Mouse (Mus musculus): Measurements from ENCODE around the gene Adamtsl1.
A peak's percentile ranks its signal among the peaks of the same experiment; 100 is the strongest.

Gene Adamtsl1

DNA sequence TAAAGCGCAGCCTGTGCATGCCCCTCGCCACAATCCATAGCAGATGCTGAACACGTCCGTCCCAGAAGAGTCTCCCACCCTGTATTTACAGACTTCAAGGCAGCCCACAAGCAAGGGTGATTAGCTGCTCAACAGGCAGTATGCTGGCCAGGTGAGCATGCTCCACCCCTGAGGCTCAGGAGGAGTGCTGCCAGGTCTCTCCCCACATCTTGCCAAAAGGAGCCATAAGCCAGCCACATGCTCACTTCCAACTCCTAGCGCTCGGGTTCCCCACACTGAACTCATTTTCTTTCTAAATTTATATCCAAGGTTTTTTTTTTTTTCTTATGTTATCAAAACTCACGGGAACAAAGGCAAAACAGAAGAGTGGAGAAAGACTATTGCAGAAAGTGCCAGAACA lies 687.8 kb downstream of the Adamtsl1 start:
- DNase-seq (ENCODE audit: low spot score) = no peak

- no peak for DNase-seq (ENCODE audit: low spot score)
These were observed 689.3 kb downstream of the Adamtsl1 start for GRCm38 (mm10) chr4:86203288-86203687.

DNA sequence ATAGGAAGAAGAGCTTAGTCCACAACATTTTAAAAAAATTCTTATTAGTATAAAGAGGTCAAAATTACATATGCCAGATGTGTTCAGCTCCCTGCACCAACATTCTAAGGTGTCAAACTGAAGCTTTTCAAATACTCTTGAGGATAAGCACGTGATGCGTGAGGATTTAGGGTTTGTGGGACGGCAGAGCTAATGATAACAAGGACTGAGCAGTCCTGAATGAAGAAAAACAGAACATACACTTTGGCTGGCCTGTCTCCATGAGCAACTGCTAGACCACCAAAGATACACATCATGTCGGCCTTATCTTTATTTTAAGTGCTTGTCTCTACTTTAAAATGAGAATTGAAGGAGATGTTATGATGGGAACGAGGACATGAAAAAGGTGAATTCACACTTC lies 710.9 kb downstream of the Adamtsl1 start:
- DNase-seq (ENCODE audit: low spot score) = no peak

- peak; percentile 8 for DNase-seq (ENCODE audit: low spot score)
These were observed 713.1 kb downstream of the Adamtsl1 start for GRCm38 (mm10) chr4:86227096-86227495.

GRCm38 (mm10) chr4:86233197-86233596 lies 719.2 kb downstream of the Adamtsl1 start:
- no peak for DNase-seq (ENCODE audit: low spot score)

- no peak for DNase-seq (ENCODE audit: low spot score)
These were observed 728.0 kb downstream of the Adamtsl1 start for GRCm38 (mm10) chr4:86241854-86242424.

GRCm38 (mm10) chr4:86270085-86270484 lies 756.1 kb downstream of the Adamtsl1 start:
- DNase-seq (ENCODE audit: low spot score) = no peak

- peak; percentile 48 for DNase-seq (ENCODE audit: low spot score)
These were observed 759.9 kb downstream of the Adamtsl1 start for GRCm38 (mm10) chr4:86273703-86274355.

GRCm38 (mm10) chr4:86274663-86275062 lies 760.7 kb downstream of the Adamtsl1 start:
- no peak for DNase-seq (ENCODE audit: low spot score)

DNA sequence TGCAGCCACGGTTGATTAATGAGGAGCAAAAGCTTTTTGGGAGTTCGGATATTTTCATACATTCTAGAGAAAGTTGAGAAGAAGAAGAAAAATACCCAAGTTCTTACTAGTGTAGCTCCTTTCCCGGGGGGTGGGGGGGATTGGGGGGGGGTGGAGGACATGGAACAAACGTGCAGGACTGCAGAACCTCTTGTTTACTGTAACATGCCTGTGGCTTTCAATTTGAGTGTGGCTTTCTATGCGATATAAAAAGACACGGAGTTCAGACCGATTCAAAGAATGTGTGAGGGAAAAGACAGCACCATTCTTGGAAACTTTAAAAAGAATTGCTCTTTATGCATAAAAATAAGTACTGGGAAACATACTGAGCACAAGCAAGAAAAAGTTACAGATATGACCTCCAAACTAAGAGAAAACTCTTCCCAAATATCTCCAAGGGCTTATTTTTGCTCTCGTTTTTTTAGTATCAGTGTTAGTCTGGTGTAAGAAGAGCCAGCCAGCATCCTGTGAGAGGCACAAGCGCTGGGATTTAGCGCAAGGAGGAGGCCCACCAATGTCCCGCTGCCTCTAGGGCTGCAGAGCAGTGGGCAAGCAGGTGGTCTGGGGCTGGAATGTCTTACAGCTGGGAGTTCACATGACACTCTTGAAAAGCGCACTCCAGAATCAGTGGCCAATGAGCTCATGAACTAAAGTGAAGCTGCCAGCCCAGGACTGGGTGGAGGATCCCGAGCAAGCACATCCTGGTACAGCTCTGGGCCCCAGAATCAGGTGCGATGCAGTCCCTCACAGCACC lies 762.2 kb downstream of the Adamtsl1 start:
- DNase-seq (ENCODE audit: low spot score) = no peak

GRCm38 (mm10) chr4:86278546-86278945 lies 764.6 kb downstream of the Adamtsl1 start:
- DNase-seq (ENCODE audit: low spot score) = no peak

- DNase-seq (ENCODE audit: low spot score) = no peak
These were observed 772.6 kb downstream of the Adamtsl1 start for GRCm38 (mm10) chr4:86286572-86286971.

DNA sequence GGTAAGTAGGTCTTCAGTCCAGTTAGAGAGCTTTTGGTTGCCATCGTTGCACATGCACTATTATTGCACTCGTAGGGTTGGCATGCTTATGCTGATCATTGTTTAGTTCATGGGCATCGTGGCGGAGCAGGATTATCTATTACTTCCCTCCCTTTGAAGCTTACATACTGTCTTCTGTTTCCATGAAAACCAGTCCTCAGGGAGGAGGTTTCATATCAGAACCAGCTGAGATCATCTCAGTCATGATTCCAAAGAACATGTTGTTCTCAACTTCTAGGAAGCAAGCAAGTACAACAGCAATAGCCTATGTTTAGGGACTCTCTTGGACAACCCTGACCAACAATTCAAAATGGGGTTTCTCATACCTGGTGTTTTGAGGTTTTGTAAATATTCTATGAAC lies 774.3 kb downstream of the Adamtsl1 start:
- DNase-seq (ENCODE audit: low spot score) = no peak

- DNase-seq (ENCODE audit: low spot score) = no peak
These were observed 775.7 kb downstream of the Adamtsl1 start for GRCm38 (mm10) chr4:86289511-86290273.

DNA sequence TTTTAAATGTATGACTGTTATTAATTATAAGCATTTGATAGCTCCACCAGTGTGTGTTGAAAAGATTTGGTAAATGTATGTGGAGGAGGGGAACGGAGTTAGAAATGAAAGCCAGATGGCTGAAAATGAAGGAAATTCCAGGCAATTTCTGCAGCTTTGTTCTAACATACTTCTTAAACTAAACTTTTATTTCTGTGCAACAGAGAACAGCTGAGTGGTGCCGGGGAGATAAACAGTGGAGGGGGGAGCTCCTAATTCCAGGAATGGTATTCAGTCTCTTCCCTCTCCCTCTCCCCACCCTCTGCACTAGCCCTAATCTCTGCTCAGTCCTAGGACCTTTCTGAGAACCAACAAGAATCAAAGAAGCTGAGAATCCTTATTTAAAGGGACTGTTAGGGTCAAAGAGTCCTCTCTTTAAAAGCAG lies 780.9 kb downstream of the Adamtsl1 start:
- DNase-seq (ENCODE audit: low spot score) = no peak

DNA sequence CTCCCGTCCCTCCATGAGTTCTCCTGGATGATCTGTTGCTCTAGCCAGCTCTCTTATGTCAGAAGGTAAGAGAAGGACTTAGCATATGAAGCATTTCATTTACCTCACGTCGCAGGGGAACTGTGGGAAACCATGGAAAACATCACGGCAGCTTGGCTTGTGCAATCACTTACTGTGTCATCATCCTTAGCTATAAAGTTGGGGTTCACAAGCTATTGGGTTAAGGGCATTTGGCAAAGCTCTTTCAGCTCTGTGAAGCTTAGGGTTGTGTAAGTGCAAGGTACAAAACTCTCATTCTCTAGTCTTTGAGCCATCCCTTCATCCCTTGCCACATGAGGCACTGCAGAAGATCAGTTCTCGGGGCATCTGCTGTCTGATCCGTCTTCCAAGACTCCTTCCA lies 787.5 kb downstream of the Adamtsl1 start:
- DNase-seq (ENCODE audit: low spot score) = no peak

DNA sequence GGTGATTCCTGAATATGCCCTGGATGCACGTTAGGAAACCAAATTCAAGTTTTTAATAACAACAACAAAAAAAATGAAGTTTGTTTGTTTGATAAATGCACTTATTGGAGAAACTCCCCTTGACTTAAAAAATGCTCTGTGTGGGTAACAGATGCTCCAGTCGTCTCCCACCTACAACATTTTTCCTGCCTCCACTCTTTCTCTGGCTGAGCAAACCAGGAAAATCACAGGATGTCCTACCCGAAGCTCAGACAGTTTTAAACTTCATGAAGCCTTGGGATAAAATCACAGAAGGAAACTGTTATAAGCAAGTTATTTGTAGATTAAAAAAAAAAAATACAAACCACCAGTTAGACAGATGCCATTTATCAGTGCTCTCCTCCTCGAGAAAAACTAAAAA lies 788.1 kb downstream of the Adamtsl1 start:
- DNase-seq (ENCODE audit: low spot score) = no peak

DNA sequence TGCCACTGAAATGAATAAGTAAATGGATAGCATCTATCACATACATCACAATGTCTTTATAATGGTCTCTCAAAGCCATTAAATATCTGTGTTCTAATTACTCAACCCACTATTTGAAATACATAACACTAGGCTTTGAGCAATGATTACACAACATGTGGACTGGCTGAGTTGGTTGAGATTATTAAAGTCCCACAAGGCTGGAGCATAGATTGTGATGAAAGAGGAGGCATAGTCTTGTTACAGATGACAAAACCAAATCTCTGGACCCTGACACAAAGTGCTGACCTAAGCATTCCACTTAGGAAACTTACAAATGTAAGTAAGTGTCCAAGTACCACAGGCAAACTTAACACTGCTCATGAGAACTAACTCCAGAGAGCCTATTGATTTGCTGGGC lies 792.8 kb downstream of the Adamtsl1 start:
- DNase-seq (ENCODE audit: low spot score) = no peak

- no peak for DNase-seq (ENCODE audit: low spot score)
These were observed 795.2 kb downstream of the Adamtsl1 start for GRCm38 (mm10) chr4:86309178-86309577.

DNA sequence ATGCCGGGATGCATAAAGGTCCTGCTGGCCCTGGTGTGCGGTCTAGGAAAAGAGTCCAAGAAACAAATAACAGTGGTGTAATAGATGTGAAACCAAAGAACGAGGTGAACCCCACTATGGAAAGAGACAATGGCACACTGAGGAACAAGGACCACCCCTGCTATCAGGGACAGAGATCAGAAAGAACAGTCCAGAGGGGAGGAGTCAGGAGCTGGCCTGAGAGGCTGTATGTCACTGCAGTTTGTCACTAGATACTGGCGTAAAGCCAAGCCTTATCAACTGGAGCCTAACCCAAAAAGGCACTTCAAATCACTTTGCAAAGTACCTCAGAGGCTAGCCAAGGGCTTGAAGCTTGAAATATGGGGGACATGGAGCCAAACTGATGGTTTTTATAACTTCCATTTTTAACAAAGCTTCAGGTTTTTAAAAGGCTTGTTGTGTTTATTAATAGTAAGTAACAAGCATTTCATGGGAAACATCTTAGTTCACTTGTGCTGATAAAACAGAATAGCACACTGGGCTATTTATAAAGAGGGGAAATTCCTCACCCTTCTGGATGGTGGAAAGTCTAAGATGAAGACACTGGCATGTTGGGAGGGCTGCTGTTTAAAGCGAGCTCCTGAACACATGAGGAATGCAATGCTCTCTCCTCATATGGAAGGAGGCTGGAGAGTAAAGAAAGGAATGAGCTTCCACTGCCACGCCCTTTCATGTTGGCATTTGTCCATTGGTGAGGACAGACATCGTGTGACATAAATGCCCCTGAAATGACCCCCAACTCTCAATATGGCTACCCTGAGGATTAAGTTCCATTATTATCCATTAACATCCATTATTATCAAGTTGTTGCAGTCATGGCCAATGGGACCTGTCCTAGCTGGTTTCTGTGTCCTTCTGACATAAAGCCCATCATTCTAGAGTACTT lies 797.1 kb downstream of the Adamtsl1 start:
- no peak for DNase-seq (ENCODE audit: low spot score)

DNA sequence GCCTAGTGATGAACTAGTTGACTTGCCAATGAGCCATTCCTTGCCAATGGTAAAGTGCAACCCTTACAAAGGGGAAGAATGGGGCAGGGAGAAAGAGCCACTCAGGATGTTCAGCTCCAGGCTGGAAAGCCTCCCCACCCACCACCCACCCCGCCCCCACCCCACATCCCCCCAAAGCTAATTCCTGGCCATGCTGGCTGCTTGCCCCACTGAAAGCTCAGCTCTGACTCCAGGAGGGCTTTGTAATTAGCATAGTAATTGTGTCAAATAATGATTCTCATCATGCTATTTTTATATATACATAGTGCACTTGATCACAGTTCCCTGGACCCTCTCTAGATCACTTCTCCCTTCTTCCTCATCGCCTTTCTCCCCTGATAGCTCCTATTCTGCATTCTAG lies 798.4 kb downstream of the Adamtsl1 start:
- DNase-seq (ENCODE audit: low spot score) = no peak

Measured in layer of hippocampus, adult 11-12 months (tissue).